Mouse (Mus musculus): ENCODE measurements around the gene Zfp950. TPM values are rescaled to one million over a fixed set of nuclear protein-coding genes. Genes with fewer than 3 reads are reported as not detected.

The Zfp950 gene
- polyA plus RNA-seq (2017; shearing (Covaris generic)), result 24.8 TPM

DNA sequence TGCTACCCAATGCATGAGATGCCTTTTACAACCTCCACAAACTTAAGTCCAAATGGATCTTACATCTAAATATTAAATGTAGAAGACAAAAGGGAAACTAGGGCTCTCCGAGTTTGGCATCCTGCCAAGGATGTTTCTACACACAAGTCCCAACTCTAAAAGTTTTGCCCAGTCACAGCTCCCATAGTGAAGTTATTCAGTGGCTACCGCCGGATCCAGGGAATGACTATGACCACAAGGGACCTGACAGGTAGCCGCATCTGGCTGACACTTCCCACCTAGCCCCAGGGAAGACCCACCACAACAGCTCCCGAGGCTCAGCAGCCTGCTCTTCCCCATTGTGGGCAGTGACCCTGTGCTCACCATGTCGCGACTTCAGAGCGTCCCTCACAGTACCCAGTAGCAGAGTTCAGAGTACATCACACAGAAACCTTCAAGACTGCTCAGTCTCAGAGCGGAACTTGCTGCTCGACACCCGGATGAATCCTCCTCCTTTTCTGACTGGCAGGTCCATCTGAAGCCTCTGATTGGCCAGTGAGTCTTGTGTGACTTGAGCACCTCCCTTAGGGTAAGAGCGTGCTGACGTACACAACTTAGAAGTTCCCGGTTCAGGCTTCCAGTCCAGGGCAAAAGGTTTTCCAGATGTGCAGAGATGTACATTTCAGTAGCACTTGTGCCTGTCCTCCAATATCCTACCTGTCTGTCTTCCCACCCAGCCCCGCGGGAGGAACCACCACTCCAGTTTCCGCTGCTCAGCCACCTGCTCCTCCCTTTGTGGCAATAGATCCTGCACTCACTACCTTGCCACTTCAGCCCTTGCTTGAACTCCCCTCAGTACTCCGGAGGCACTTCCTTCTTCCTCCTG lies at the start of gene Zfp950:
Gene Zfp950, minus strand, starts transcription at position 499 of the 865 bp plus-strand sequence.

GRCm38 (mm10) chr19:61183590-61183989 lies 43.0 kb upstream of the Zfp950 start, which contains the start of gene Gm6020:
Gene Gm6020, plus strand, starts transcription at chr19:61183890.

DNA sequence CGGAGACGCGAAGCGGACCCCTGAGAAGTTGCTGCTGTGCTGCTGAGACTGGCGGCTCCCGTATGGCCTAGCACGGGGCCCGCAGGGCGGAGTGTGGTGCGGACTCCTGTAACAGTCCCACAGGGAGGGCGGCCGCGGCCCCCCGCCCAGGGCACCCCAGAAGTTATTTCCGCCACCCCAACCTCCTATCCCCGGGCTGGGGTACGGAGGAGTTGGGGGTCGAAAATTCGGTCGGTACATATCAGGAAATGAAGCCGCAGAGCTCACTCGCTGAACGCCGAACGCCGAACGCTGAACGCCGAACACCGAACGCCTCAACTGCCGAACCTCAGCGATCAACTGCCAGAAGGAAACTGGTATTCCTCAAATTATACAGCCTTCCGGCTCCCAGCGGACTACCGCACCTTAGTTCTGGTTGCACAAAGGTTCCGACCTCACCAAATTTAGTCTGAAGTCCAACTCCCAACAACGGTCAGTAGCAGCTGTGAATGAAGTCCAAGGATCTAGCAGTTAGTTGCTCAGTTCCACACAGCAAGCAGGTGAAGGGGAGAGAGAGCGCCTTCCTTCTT lies 35.2 kb upstream of the Zfp950 start, which contains the start of gene Gm7102:
Gene Gm7102, minus strand, starts transcription at position 554 of the 569 bp plus-strand sequence.

Other genes with a start within 250 kb of the Zfp950 start
- gene Gm7102, start 35.5 kb upstream of the Zfp950 start, polyA plus RNA-seq (2017; shearing (Covaris generic)), result not detected
- not detected for gene Gm6020, start 43.0 kb upstream of the Zfp950 start, polyA plus RNA-seq (2017; shearing (Covaris generic))
- gene Csf2ra, start 87.6 kb upstream of the Zfp950 start, polyA plus RNA-seq (2017; shearing (Covaris generic)), result 9.3 TPM
- not detected for gene Gm21060, start 156.2 kb upstream of the Zfp950 start, polyA plus RNA-seq (2017; shearing (Covaris generic))